Mouse (Mus musculus) gastrocnemius, adult 8-10 months (tissue): ENCODE measurements around the gene Ttc7. TPM values are rescaled to one million over a fixed set of nuclear protein-coding genes. Genes with fewer than 3 reads are reported as not detected.

ENCODE experiments used
- DNase-seq, 2 experiments: peaks; one replicate each; pipeline ENCODE4 v3.0.0; 2022; ENCODE audit warnings: low spot score in 2 of 2
- total RNA-seq, 4 experiments: library from RNA; stranded (reverse); gene quantifications; 2 replicates each; pipeline ENCODE4 v1.2.4; 2022

The Ttc7 gene
- total RNA-seq, 4 experiments from 2014 or later, result 8.2 to 9.4 (median 9.1) TPM

DNA sequence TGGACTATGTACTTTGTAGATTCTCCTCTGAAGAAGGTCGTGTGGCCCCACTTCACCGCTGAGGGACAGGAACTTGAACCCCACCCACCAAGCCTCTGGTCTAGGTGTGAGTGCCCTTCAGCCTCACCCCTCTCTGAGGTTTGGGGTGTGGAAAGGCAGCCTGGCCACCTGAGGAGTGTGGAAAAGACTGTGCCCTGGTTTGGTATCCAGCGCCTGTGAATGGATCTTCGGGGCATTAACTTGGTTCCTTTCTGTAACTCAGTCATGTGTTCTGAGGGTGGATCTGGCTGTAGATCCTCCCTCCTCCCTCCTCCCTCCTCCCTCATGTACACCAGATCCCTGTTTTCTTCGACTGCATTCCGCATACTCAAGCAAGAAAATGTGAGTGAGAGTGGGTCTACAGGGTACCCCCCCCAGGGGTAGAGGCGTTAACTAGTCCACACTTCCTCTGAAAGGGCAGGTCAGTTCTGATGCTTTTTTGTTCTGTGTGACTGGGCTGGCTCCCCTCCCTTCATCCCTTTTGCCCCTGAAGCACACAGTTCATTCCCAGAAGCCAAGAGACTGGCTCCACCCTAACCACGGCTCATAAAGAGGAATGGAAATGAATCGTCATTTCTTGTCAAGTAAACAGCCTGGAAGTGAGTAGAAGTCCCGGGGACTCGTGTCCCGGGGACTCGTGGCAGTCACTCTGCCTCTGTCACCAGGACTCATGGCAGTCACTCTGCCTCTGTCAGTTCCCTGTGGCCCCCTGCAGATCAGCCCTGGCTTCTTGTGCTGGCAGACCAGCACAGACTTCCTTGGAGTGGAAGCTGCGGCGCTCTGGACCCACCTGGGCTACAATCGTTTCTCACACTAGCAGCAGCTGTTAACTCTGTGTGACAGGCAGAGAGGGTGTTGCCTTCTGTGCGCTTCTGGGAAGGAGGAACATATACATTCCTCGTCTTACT, 30.5 kb downstream of the Ttc7 start:
- DNase-seq, result no peak

GRCm38 (mm10) chr17:87314121-87314520, 31.4 kb downstream of the Ttc7 start:
- no peak for DNase-seq

DNA sequence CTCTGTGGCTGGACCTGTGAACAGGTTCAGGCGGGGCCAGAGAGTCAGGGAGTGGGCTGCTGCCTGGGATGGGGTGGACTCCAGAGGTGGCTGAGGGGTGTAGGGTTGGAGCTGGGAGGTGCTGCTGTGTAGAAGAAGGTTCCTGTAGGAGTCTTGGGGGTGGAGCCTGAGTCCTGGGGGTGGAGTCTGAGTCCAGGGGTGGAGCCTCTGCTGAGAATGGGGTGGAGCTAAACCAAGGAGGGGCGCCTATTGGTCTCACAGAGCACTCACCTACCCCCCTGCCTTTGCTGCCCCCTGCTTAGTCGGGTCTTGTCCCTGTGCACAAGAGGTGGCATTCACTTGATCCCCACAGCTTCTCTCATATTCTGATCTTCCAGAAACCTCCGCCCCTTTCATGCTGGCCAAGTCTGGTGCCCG, 31.9 kb downstream of the Ttc7 start:
- peak; percentile 76 to 78 for DNase-seq

DNA sequence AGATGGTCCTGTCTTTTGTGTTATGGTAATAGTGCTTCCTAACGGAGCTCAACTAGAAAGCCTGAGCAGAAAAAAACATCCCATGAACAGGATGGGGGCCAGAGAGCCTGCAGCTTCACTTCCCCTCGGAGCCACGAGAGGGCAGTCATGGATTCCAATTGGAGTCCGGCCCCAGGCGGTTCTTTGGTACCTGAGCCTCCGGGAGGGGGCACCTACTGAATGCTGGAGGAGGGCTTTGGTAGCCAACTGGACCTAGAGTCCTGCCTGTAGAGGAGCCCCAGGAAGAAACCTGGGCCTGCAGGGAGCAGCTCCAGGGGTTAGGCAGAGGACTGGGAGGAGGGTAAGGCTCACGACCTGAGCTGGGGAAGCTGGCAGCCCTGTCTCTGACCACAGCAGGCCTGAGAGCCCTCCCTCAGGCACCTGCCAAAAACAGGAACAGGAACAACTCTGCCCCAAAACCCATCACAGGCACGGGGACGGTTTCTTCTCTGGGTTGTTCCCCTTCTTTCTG, 32.4 kb downstream of the Ttc7 start:
- peak; percentile 89 to 90 for DNase-seq

GRCm38 (mm10) chr17:87315891-87316763, 33.4 kb downstream of the Ttc7 start:
- no peak for DNase-seq

DNA sequence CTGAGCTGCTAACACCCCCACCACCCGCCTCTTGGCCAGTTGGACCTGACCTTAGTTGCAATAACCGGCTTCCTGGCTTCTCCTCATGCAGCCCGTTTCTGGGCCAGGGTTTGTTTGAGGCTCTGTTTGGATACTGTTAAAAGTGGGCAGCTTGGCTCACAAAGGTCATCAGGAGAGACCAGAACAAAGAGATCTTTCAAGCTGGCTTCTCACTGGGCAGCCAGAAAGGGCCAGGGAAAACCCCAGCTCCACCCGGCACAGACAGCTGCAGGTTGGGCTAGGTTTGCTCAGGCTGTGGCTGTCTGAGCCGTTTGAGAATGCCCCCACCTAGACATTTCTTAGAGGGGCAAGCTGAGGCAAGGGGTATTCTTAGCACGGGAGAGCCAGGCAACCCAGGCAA, 34.6 kb downstream of the Ttc7 start:
- DNase-seq, result no peak

DNA sequence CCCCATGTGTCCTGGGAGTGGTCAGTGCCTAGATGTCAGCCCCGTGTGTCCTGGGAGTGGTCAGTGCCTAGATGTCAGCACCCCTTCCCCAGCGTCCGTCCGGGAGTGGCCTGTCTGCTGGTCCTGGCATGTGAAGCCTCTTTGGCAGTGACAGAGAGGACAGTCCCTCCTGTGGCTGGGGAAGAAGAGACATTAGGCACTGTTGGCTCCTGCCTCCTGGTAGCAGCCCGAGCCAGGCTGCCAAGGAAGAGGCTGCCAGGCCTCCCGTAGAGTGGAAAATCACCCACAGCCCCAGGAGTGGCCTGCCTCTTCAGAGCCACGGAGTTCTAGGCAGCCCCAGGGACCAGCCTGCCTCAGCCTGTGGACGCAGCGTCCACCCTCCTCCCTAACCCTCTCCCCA, 35.3 kb downstream of the Ttc7 start:
- DNase-seq, result peak; percentile 55 to 72

GRCm38 (mm10) chr17:87321673-87322072, 39.0 kb downstream of the Ttc7 start:
- DNase-seq, result no peak

DNA sequence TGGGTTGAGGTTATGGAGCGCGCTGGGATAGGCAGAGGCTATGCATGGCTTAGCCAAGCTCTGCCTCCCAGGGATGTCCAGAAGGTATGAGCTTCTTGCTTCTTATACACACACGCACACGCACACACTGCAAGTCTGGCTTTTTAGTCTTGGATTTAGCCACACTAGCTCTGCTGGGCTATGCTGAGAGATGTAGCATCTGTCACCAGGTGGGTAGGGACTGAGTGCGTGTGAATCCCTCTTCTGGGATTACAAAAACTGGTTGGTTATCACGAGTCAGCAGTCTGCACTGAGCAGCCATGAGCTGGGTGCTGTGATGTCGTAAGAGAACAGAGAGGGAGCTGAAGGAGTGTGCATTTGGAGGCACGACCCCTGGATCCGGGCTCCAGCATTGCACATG, 40.5 kb downstream of the Ttc7 start:
- DNase-seq, result no peak

DNA sequence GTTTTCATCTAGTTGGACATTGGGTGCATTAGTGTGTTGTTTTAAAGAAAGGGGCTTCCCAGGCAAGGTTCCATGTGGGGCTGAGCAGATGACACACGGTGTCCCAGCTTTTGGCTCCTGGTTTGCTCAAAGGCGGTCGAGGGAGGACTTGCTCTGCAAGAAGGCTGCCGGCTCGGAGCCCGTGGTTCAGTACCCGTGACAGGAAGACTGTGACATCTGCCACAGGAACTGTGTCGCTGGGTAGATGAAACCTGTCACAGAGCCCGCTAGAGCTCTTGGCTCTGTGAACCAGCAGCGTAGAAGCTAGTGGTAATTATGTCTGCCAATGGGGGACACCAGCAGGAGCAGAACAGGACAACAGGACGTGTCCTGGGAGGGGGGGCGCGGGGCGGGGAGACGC, 42.8 kb downstream of the Ttc7 start:
- no peak for DNase-seq

DNA sequence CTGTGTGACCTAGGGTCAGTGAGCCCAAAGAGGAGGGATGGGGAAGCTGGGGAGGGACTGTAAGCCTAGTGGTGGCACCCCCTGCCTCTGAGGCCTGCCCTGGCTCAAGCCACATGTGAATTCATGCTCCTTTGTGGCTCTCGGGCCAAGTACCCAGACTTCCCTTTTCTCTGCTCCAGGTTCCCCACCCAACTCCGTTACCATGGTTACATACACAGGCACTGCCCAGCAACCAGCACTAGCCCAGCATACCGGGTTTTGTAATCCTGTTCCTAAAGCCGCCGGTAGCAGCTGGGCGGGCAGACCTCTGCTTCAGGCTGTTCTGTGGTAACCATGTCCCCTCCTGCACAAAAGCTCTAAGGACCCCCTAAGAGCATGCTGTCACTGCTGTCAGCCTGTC, 44.3 kb downstream of the Ttc7 start:
- DNase-seq, result no peak

DNA sequence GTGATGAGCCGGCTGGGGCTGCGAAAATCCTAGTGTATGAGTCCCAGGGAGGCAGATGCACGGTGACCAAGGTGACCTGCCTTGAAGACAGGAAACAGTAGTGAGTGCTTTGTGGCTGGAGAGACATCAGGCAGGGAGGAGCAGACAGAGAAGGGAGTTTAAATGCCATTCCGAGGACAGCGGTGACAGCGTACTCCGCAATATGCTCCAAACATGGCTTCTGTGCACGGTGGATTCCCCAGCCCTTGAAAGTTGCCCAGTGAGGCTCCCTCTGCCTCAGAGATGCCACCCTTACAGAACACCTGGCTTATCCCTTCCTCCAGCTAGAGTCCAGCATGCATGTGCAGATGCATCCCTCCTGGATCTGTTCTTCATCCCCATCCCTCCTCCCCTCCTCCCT, 45.0 kb downstream of the Ttc7 start:
- DNase-seq, result no peak

- no peak for DNase-seq
These were observed 45.6 kb downstream of the Ttc7 start for GRCm38 (mm10) chr17:87328177-87328768.

GRCm38 (mm10) chr17:87329144-87329700, 46.5 kb downstream of the Ttc7 start:
- DNase-seq, result no peak

DNA sequence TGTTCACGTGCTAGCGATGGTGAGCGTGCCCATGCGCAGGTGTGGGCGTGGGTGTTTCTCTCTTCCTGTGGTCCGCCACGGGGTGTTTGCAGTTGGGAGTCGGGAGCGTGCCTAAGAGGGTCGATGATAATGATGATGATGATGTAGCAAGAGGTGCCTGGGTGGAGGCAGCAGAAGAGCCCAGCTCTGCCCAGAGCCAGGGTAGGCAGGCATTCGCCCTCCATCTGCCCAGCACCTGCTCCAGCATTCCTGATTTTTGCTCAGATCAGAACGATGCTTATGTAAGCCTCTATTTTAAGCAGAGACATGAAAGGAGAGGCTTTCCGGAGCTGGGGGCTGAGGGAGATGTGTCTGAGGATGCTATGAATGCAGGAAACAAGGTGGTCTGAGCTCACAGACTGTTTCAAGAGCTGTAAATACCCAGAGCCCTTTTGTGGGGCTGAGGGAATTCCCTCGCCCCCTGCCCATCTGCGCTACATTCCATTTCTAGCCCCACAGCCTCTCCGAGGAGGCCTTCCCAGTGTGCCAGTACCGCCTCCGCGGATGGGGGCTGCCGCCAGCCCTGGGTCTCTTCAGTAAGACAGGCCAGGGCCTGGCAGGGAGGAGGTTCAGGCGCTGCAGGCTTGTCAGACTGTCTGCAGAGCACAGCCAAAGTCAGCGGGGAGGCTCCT, 47.7 kb downstream of the Ttc7 start:
- DNase-seq, result no peak

GRCm38 (mm10) chr17:87330921-87331291, 48.2 kb downstream of the Ttc7 start:
- DNase-seq, result no peak

- DNase-seq, result no peak
These were observed 48.9 kb downstream of the Ttc7 start for GRCm38 (mm10) chr17:87331336-87332141.

- DNase-seq, result no peak
These were observed 49.6 kb downstream of the Ttc7 start for GRCm38 (mm10) chr17:87332142-87332815.

DNA sequence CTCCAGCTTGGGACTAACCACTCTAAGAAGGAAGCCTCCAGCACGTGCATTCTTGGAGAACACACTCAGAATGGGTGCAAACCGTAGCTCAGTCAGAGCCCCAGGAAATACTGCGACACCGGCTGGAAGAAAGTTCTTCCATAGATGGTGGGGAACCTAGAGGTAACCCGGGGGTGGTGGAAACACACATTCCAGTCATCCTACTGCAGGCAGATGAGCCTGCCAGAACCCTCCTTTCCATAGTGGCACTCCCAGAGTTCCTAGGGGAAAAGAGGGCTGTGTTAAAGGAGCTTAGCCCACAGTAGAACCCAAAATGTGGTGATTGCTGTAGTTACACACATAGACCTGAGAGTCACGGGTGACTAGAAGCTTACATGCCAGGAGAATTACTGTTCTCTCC, 50.2 kb downstream of the Ttc7 start:
- DNase-seq, result no peak
